Mouse (Mus musculus): ENCODE measurements at regions not wholly inside any gene's neighbourhood (a gene's known extent, or its start where the extent isn't known, plus 50 kb on each side); places are given as distances from the start of the nearest gene placed in this dataset.

DNA sequence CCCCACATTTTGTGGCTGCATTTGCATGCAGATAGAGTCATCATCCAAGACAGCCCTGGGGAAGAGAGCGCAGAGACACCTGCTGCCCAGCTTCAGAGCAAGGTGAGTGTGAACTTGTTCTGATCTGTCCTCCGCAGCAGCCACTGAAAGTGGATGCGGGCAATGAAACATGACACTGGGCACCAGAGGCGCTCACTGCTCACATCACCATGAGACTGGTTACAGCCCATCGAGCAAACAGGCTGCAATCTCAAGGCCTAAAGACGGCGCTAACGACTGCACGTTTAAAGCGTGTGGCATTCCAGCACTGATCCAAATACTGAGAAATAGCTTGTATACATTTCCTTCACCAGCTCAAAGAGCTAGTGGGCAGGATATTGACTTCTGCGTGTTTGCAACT, 65.8 kb downstream of the Barhl2 start:
- no peak for DNase-seq (ENCODE audit: low spot score in 2 of 2)

DNA sequence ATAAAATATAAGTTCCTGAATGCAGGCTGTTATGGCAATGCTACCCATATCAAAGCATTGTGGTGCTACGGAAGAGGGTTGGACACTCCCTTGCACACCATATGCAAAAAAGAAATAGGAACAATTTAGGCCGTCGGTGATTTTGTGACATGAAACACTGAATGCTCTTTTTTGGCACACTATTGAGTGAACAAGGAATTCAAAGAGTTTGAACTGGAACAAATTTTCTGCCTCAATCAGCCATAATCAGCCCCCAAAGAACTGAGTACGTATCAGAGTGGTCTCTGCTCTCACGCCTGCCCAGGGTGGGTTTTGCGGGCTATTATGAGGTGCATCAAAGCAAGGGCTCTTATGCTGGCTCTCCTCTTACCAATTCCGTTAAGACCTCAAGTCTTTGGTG, 71.3 kb downstream of the Barhl2 start:
- DNase-seq (ENCODE audit: low spot score in 2 of 2), result no peak

DNA sequence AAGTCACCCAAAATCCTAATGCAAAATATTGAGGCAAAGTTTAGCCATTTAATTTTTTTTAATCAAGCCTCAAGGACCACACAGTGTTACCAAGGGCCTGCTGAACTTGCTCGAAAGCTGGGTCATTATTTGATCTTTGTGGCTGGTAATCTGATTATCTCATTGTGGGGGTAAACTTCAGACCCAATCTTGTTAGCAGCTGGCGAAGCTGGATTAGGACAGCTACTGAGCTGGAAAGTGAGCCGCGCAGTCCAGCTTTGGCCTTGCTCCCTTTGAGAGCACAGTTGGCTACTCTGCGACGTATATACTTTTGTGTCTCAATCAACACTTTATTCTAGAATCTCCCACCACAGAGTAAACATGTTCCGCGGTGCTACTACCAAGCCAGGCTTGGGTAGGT, 72.1 kb downstream of the Barhl2 start:
- no peak for DNase-seq (ENCODE audit: low spot score in 2 of 2)

DNA sequence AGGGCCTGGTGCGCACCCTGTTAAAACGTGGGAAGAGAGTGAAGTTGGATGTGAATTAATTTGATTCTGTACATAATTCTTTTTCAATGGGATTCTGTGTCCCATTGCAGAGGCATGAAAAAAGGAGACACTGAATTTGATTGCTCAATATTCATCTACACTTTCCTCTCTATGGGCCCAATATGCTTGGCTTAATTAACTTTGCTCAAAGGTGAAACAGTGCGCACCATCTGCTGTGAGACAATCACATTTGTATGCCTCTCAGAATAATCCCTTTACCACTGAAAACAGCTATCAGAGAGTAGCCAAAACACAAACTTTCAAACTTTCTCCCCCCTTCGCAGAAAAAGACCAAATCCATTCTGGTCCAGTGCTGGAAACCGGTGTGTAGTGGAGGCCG, 72.7 kb downstream of the Barhl2 start:
- DNase-seq (ENCODE audit: low spot score in 2 of 2), result no peak

DNA sequence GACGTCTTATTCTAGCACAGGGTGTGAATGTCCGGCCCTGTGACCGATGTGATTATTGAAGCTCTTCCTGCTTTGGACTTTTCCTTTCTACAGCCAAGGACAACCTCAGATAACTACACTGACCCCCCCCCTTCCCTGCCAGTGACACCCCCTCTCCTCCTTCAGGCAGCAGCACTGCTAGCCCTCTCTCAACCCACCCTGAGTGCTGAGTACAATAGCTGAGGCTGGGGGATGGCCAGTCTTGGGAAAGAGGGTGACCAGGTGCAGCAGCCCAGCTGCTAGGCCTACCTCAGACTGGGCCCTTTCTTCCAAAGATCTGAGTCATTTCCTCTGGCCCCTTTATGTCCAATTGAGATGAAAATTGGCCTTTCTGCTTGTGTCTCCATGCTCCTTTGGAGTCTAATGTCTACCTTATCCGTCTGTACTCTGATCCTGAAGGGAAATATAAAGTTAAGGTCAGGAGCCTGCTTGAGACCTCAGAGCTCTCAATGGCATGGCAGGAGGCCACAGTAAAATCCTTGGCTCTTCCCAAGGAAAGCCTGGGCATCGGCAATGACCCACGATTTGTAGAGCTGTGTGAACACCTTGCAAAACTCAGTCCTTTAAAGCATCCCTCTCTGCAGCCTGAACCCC, 73.7 kb downstream of the Barhl2 start:
- no peak for DNase-seq (ENCODE audit: low spot score in 2 of 2)

DNA sequence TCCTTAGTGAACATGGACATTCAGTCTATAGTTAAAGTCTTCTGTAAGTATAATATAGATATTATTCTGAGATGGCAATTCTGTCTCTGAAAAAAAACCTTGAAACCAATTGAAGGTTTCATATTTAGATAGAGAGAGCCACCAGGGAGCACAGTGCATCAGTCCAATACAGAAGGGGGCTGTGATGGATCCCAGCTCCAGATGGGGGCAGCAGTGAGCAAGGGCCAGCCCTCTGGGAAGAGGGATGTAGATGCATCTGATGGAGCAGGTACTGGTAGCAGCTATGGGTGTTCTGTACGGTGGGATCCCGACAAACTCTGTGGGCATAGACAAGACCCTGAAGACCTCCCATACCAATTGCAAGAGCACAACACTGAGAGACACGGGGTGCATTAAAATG, 76.0 kb downstream of the Barhl2 start:
- peak in 1 of 2 experiments; percentile 20 for DNase-seq (ENCODE audit: low spot score in 2 of 2)

DNA sequence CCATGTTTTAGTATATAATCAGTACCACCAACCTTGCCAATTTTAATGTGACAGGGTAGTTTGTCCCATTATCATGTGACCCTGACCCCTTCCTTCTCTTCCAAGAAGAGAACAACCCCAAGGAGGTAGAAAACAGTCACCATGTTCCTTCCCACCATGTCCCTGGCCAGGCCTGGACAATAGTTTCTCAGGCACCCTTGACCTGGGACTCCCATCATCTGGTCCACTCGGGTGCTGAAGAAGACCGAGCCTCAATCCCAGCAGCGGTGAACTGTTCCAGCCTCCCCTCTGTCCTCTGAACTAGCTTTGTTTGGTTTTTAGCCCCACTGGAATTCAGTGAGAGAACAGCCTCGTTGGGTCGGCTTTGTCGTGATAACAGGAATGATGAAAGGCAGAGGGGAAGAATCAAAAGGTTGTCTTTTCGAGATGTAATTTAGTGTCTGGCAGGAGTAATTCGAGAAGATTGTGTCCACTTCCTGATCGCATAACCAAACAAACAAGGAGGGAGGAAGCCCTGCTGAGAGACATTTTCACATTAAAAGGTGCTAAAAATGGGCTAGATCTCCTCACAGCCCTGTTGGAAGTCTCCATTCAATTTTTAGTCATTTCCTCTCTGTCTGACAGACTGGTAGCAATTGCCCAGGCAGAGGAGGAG, 77.2 kb downstream of the Barhl2 start:
- DNase-seq (ENCODE audit: low spot score in 2 of 2), result no peak

DNA sequence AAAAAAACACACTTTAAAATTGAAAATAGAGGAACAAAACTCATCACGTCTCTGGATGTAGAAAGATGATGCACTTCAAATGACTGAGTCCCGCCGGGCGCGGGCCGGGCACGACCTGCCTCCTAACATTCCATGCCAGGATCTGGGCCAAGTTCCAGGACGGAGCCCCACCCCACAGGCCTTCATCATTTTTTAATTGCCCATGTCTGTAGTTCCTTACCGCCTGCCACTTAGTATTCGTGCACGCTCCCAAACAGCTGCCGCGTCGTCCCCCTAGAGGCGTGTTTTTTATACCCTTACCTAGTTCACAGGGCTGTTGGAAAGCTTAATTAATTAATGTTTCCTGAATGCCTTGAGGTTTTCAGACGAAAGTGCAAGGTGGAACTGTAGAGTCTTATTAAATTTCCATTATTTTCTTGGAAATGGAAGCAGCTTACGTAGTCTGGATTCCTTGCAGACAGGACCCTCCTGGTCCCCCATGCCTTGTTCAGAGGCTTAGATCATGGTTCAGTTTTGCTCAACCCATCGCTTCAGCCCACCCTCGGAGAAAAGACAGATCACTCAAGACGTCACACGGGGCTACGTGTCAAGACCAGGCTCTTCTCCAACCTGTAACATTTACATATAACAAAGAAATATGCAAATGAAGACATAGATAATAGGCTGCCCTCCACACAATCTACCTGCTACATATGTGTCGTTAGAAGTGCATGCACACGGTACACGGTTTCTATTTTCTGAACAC, 81.0 kb downstream of the Barhl2 start:
- DNase-seq (ENCODE audit: low spot score in 2 of 2), result peak in 1 of 2 experiments; percentile 37

DNA sequence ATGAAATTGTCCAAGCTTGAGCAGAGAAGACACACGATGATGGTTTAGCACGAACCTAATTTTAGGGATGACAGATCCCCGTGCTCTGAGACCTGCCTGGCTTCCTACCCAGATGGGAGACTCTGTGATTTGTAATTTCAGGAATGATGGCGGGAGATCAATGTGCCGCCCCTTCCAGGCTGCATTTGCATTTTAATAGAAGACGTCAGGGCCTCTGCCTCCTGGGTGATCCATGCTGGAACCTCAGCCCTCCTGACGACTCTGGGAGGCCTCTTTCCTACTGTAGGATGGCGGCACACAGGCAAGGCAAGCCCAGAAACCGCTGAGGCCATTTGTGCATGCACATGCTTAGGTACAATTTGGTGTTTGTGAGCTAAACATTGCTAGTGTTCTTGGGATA, 90.1 kb downstream of the Barhl2 start:
- no peak for DNase-seq (ENCODE audit: low spot score in 2 of 2)

DNA sequence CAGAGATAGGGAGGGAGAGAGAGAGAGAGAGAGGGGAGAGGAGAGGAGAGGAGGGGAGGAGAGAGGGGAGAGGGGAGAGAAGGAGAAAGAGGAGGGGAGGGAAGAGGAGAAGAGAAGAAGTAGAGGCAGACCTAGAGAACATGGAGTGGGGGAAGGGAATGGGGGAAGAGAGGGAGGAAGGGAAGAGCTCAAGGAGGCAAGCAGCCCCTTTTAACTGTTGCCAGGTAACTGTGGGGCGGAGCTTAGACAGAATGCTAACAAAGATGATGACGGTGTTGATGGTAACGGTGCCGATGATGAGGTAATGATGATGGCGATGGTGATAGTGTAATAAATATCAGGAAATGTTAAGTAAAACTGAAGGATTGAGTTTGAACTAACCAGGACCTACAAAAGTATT, 90.7 kb downstream of the Barhl2 start:
- no peak for DNase-seq (ENCODE audit: low spot score in 2 of 2)

DNA sequence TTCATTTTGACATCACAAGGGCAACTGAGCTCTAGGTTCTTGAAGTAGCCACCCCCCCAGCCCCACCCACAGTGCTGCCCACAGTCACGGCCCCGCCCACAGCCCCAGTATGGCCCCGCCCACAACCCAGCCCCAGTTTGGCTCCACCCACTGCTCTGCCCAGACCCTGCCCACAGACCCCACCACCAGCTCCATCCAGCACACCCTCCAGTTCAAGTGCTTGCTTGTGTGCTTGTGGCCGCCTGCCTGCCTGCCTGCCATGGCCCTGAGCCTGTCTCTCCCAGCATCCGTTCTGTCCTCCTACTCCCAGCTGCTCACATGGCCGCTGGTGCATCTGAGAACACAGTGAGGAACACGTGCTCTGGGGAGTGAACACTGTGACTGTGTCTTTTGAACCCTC, 92.0 kb downstream of the Barhl2 start:
- DNase-seq (ENCODE audit: low spot score in 2 of 2), result no peak

DNA sequence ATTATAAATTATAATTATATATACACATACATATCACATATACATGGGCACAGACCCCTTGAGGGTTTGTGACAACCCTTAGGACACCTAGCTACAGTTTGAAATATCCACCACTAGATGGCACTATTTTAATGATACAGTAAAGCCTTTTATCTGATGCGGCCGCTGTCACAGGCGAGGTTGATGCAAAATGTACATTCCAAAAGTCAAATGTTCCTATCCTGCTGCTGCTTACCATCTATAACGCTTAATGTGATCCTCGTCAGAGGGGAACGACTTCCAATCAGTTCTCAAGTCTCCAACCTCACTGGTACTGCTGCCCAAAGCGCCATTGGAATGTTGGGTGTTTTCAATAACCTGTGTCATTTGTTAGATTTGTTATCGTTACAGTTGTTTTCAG, 92.9 kb downstream of the Barhl2 start:
- no peak for DNase-seq (ENCODE audit: low spot score in 2 of 2)

DNA sequence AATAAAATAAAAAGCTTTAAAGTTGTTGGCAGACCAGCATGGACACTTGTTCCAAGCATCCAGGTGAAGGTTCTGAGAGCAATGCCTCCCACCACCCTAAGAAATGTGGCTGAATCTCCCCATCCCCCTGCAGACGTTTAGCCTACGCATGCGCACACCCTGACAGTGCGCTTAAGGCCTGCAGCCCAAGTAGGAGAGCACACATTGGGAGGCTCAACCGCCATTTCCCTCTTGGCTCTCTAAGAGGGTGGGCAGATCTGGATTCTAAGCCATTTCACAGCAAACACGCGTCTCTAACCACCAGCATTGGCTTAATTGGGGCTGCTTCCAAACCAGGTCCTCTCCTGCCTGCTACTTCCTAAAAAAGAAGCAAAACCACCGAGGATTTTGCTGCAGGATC, 106.6 kb downstream of the Barhl2 start:
- no peak for DNase-seq (ENCODE audit: low spot score in 2 of 2)

DNA sequence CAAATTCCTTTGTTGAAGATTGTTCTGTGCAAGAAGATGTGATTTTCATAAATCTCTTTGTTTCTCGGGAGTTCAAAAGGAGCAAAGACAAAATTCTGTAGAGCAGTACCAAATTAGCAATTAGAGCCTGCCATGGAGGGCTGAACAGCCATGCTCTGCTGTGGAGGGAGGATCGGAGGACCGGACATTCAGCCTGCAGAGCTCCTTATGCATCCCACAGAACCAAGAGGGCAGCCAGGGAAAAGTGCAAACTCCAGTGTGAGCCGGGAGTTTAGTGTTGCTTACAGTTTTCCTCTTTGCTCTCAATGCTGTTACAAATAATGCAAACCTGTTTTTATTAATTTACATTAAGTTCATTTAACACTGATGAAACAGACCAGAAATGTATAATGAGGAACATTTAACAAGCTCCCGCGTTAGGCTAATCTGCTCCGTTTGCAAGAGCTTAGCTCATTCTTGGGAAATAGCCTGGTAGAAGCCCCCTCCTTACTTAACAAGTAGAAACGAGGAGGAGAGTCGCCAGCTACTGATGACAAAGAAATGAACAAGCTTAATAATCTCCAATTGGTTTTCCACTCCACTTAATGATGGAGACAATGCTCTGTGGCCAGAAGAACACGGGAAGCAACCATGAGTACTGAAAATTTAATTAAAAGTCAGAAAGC, 108.0 kb downstream of the Barhl2 start:
- no peak for DNase-seq (ENCODE audit: low spot score in 2 of 2)

DNA sequence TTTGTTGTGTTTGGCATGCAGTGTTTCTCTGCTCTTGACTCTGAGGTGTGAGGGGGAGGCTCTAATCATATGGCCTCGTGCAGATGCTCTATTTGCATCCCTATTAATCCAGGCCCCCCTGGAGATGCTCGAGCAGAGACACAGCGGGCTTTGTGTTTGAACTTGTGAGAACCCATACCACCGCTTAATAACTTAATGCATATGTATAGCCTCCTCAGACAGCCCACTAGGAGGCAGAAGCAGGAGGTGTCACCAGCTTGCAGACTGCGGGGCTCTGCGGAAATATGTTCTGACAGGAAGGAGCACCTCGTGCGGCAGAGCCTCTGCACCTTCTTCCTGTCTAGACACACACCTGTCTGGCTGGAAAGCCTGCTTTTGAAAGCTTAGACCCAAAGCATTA, 113.7 kb downstream of the Barhl2 start:
- DNase-seq (ENCODE audit: low spot score in 2 of 2), result no peak

DNA sequence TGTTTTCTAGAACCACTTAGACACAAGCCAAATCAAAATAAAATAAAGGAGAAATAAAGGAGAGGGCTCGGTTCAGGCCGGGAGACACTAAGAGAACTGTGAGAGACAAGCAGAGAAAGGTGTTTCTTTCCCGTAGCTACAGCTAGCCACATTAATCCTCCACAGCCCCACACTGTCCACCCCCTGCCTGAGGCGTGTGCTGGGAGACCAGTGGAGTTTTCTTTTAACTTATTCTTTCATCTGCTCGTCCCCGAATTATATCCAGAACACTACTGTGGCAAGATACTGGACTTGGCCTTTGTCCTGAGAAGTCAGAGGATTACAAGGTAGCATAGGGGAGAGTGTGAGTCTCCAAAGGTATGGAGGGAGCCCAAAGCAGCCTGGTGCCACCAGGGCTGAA, 114.4 kb downstream of the Barhl2 start:
- no peak for DNase-seq (ENCODE audit: low spot score in 2 of 2)

DNA sequence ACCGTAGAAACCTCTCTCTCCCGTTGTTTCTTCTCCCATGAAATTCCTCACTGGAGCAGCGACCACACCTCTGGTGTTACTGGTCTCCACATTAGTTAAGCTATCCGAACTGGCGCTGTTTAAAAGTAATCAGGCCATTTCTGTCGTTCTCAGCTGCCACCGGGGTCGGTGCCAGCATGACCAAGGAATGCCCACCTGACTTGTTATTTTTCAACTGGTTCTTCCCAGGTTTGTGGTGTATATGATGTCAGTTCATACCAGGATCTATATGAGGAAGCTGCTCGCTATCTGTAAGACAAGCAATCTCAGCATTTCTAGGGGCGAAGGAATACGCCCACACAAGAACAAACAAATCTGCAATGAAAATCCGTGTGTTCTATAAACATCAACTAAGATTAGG, 116.6 kb downstream of the Barhl2 start:
- DNase-seq (ENCODE audit: low spot score in 2 of 2), result no peak

DNA sequence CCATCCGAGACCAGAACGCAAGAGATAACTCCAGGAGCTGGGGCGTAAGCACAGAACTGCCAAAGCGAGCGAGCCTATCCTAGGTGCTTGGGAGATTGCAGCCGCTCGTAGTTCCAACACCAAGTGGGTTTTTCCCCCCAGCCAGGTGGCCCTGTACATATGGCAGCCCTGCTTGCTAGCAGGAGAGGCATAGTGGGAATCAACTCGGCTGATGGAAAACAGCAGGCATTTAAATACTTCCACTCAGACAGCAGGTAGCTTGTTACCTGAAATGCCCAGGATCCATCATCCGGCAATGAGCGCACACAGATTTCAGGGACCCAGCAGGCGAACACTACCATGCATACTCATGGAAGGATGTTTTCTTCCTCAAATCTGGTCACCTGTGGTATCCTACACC, 122.3 kb downstream of the Barhl2 start:
- no peak for DNase-seq (ENCODE audit: low spot score in 2 of 2)

DNA sequence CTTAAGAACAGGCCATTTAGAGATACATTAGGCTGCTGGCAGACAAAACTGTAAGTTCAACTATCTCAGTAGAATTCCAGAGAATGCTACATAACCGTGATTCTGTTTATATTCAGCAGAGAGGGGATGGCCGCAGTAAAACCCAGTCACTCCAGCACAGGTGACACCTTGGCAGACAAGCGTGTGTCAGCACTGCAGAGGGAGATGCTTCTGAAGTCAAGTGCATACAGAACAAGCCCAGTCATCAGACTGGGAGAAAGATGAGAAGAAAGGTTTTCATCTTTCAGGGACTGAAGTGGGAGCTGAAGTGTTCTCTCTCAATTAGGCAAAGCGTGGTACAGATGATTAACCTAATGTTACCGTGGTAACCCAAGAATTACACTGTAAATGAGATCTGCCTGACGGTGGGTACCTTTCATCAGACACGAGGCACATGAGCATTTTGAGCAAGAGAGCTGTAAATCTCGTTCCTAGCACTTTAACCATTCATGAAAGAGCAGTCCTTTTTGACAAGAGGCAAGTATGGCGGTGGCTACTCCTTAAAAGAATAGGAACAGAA, 130.3 kb downstream of the Barhl2 start:
- no peak for DNase-seq (ENCODE audit: low spot score in 2 of 2)

DNA sequence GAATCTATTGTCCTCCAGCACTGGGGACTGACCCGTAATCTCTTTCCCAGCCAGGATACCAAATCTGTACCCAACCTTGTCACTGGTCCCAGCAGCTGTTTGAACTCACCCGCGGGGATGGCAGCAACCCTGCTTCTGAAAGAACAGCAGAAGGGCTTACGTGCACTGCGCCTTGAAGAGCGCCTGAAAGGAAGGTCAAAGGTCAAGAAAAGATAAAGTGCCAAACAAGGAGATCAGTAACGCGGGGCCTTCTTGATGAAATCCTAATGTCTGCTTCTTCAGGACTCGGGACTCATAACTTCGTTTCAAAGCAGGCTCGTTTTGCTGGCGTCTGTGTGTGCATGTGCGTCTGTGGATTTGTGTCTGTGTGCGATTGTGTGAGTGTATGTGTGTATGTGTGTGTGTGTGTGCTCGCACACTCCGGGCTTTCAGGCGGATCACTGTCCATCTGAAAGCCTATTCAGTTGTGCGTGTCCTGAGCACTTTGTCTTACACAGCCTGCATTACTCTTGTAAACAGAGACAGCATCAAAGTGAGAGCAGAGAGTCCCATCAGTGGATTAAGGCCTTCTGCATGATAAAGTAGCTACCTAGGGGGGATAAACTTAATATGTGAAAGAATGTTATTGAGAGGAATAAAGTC, 135.3 kb downstream of the Barhl2 start:
- DNase-seq (ENCODE audit: low spot score in 2 of 2), result no peak

DNA sequence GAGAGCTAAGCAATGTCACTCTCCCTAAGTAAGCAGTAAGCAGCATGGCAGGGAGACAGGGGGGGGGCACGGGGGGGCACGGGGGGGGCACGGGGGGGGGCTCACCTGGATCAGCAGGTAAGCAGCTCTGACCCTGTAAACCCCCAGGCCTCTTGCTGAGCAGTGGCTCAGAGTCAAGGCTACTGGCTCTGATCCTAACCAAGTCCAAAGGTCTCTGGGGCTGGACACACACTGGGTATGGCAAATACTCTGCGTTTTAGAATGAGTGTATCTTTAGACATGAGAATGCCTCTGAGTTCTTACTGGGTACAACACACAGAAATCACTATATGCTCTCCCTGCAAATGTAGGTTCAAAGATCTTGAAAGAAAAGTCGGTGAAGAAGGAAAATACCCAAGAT, 136.5 kb downstream of the Barhl2 start:
- DNase-seq (ENCODE audit: low spot score in 2 of 2), result no peak

DNA sequence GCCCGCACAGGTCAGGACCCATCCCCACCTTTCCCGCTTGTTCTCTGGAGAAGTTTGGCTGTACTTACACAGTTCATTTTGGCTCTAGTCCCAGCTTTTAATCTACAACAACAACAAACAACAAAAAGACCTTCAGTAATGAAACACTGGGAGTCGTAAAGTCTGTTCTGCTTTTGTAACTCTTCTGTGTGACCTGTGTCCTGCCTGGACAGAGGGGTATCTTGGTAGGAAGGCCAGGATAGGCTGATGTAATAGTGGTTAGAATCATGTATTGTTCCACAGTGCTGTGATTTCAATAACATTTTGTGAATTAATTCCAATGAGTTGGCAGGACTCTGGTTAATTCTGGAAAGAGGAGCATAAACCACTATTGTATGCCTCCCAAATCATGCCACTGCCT, 136.9 kb downstream of the Barhl2 start:
- DNase-seq (ENCODE audit: low spot score in 2 of 2), result no peak
